Mouse (Mus musculus): ENCODE measurements around the gene Pkib.

- no peak for TF ChIP-seq NANOG (IDR thresholded peaks at IDR 0.05; ENCODE audit: borderline replicate concordance, low read length)
- TF ChIP-seq CTCF (conservative IDR thresholded peaks at IDR 0.05; ENCODE audit: low read length): no peak
Measured at GRCm38 (mm10) chr10:57744128-57744765, 112.5 kb downstream of the Pkib start.

Measured in E14TG2a.4 (cell line).